Mouse (Mus musculus): Measurements from ENCODE around the gene Krt33a.

DNA sequence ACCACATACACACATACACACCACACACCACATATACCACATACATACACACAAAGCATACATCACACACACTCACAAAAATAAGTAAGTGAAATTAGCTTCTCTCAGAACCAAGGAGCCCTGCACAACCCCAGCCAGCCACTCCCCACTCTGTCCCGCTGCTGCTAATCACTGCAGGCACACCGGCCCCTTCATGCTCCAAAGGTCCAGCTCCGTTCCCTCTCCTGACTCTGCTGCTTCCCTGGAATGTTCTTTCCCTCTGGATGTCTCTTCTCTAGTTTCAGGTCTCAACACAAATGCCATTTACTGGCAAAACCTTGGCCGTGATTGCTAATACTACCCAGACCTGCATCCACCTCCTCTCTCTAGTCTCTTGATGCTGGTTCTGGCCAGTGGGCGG lies 5.3 kb downstream of the Krt33a start:
- TF ChIP-seq ZMIZ1 (IDR thresholded peaks at IDR 0.05; ENCODE audit: low read depth, low read length): no peak
- no peak for TF ChIP-seq CTCF (conservative IDR thresholded peaks at IDR 0.05 in 1 of 2, IDR thresholded peaks at IDR 0.05 in 1 of 2; ENCODE audit: low read depth in 2 of 2, low read length in 2 of 2)
- TF ChIP-seq MEF2A (IDR thresholded peaks at IDR 0.05; ENCODE audit: borderline replicate concordance, low read depth, low read length): no peak
- TF ChIP-seq ZC3H11A (IDR thresholded peaks at IDR 0.05; ENCODE audit: low read depth, low read length): no peak
- no peak for TF ChIP-seq JUN (IDR thresholded peaks at IDR 0.05; ENCODE audit: insufficient read depth, low read depth, low read length)
- no peak for TF ChIP-seq POLR2AphosphoS2 (IDR thresholded peaks at IDR 0.05; ENCODE audit: low read depth, low read length)
- TF ChIP-seq EP300 (IDR thresholded peaks at IDR 0.05; ENCODE audit: low read length): no peak
